Mouse (Mus musculus): ENCODE data around the gene Mxi1. TPM values are rescaled to one million over a fixed set of nuclear protein-coding genes. Genes with fewer than 3 reads are reported as not detected.

The Mxi1 gene
- polyA plus RNA-seq, 1 experiment = 28.5 TPM

GRCm38 (mm10) chr19:53320264-53321110 lies 10.2 kb downstream of the Mxi1 start:
- 61% methylated on average over 9 of the region's 9 CpGs for WGBS
- DNase-seq (ENCODE audit: low read depth, low spot score) = no peak

GRCm38 (mm10) chr19:53321273-53321672 lies 11.0 kb downstream of the Mxi1 start:
- 18% methylated on average over 10 of the region's 10 CpGs for WGBS
- no peak for DNase-seq (ENCODE audit: low read depth, low spot score)

GRCm38 (mm10) chr19:53322438-53323048 lies 12.2 kb downstream of the Mxi1 start:
- DNase-seq (ENCODE audit: low read depth, low spot score) = no peak
- WGBS = 91% methylated on average over 12 of the region's 12 CpGs

GRCm38 (mm10) chr19:53324866-53325265 lies 14.5 kb downstream of the Mxi1 start:
- no peak for DNase-seq (ENCODE audit: low read depth, low spot score)
- 66% methylated on average over 6 of the region's 6 CpGs for WGBS

- WGBS = 35% methylated on average over 27 of the region's 27 CpGs
- DNase-seq (ENCODE audit: low read depth, low spot score) = no peak
Observed at GRCm38 (mm10) chr19:53325578-53326295, 15.4 kb downstream of the Mxi1 start.

- 71% methylated on average over 9 of the region's 9 CpGs for WGBS
- no peak for DNase-seq (ENCODE audit: low read depth, low spot score)
Observed at GRCm38 (mm10) chr19:53328116-53328515, 17.8 kb downstream of the Mxi1 start.

- WGBS = under 1% methylated on average over 106 of the region's 106 CpGs
- no peak for DNase-seq (ENCODE audit: low read depth, low spot score)
Observed at GRCm38 (mm10) chr19:53329221-53329991, 19.1 kb downstream of the Mxi1 start.

- 1% methylated on average over 29 of the region's 29 CpGs for WGBS
- DNase-seq (ENCODE audit: low read depth, low spot score) = no peak
Observed at GRCm38 (mm10) chr19:53329992-53330381, 19.7 kb downstream of the Mxi1 start.

- DNase-seq (ENCODE audit: low read depth, low spot score) = no peak
- WGBS = 93% methylated on average over 21 of the region's 21 CpGs
Observed at GRCm38 (mm10) chr19:53331882-53332500, 21.7 kb downstream of the Mxi1 start.

- WGBS = 90% methylated on average over 6 of the region's 6 CpGs
- DNase-seq (ENCODE audit: low read depth, low spot score) = no peak
Observed at GRCm38 (mm10) chr19:53333730-53334129, 23.4 kb downstream of the Mxi1 start.

- 88% methylated on average over 9 of the region's 9 CpGs for WGBS
- no peak for DNase-seq (ENCODE audit: low read depth, low spot score)
Observed at GRCm38 (mm10) chr19:53335241-53335640, 24.9 kb downstream of the Mxi1 start.

- no peak for DNase-seq (ENCODE audit: low read depth, low spot score)
- WGBS = 16% methylated on average over 6 of the region's 6 CpGs
Observed at GRCm38 (mm10) chr19:53340423-53340822, 30.1 kb downstream of the Mxi1 start.

GRCm38 (mm10) chr19:53343174-53343881 lies 33.0 kb downstream of the Mxi1 start:
- DNase-seq (ENCODE audit: low read depth, low spot score) = no peak
- 76% methylated on average over 13 of the region's 13 CpGs for WGBS

- DNase-seq (ENCODE audit: low read depth, low spot score) = no peak
- WGBS = 76% methylated on average over 16 of the region's 16 CpGs
Observed at GRCm38 (mm10) chr19:53344062-53344461, 33.7 kb downstream of the Mxi1 start.

- WGBS = 79% methylated on average over 14 of the region's 14 CpGs
- no peak for DNase-seq (ENCODE audit: low read depth, low spot score)
Observed at GRCm38 (mm10) chr19:53345766-53346165, 35.4 kb downstream of the Mxi1 start.

GRCm38 (mm10) chr19:53353864-53354263 lies 43.5 kb downstream of the Mxi1 start:
- DNase-seq (ENCODE audit: low read depth, low spot score) = no peak
- 90% methylated on average over 7 of the region's 7 CpGs for WGBS

GRCm38 (mm10) chr19:53354271-53355000 lies 44.1 kb downstream of the Mxi1 start:
- DNase-seq (ENCODE audit: low read depth, low spot score) = no peak
- 83% methylated on average over 7 of the region's 7 CpGs for WGBS

GRCm38 (mm10) chr19:53355065-53355464 lies 44.7 kb downstream of the Mxi1 start:
- 84% methylated on average over 16 of the region's 16 CpGs for WGBS
- DNase-seq (ENCODE audit: low read depth, low spot score) = no peak
